12 mouse cellular contexts compared by ENCODE assay signal in the genomic region with DNA sequence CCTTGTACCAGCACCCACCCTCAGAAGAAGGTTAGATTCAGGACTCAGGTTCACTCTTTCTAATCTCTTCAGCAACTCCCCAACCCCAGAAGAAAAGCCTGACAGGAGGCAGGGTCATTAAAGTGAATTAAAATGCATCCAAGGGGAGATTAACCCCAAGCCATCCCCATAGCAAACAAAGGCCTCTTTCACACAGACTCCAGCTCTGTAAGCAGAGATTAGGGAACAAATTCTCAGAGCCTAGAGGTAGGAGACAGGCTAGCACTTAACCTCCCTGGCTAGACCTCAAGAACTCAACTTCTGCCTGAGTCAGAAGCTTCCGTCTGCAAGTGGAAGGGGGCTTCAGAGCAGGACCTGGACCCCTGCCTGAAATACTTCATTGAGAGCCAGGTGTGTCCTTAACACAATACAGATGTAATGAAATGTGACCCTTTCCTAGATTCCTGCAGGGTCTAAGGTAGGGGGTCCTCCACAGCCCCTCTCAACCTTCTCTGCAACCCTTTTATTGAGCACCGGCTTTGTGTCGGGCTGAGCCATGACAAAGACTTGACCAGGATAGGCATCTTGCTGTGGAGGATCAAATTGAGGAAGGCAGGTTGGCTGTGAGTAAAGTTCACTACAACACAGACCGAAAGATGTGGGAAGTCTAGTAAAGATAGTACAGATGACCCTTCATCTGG.
A peak's percentile ranks its signal among the peaks of the same experiment; 100 is the strongest.
DNase-seq lines count a peak whose midpoint lies in the region; ATAC-seq and TF ChIP-seq lines count a peak whose summit lies in the region.
"Had no signal": no experiment of that assay in that cellular context is flagged by ENCODE, and none has a peak within 500 bp of the region (broad histone marks: within the 10 kb centered on the region; RNA-seq: fewer than 3 reads in every experiment).

No protein-coding gene starts in this region.

- H3K4me1 ChIP-seq in embryonic facial prominence, embryonic 10.5 days: peaks cover 19% of the 10 kb centered on the region
- peaks cover 14% of the 10 kb centered on the region for H3K4me1 ChIP-seq in hindbrain, embryonic 12.5 days
- peaks cover 18% of the 10 kb centered on the region for H3K4me1 ChIP-seq in midbrain, embryonic 13.5 days (replicated peaks)
- H3K4me1 ChIP-seq in cerebellum, adult 2 months (ENCODE audit: control insufficient read depth, insufficient read depth, low read length): no peaks in the 10 kb centered on the region; the same call in 1 of the 2 replicates

- DNase-seq in embryo, embryonic 10.5 days (ENCODE audit: low spot score): peak; percentile 45
- DNase-seq in embryonic facial prominence, embryonic 10.5 days (ENCODE audit: low spot score): peak; percentile 16
- DNase-seq in left cerebral cortex, postnatal 36 days (ENCODE audit: low spot score in 2 of 2): no peak
- DNase-seq in cerebellum, adult 2 months: no peak
- DNase-seq in thymus, postnatal 36 days: no peak
- no peak for DNase-seq in left cerebral cortex, adult 2 months (ENCODE audit: extremely low spot score in 1 of 2, low spot score in 2 of 2)
- DNase-seq: adrenal gland, adult 2 months; cerebellum, adult 11-12 months; heart, adult 2 months; liver, postnatal 0 days had no signal

- intact Hi-C loops in left cerebral cortex, postnatal 36 days (cut with DNase I): no loop called here
- intact Hi-C loops in left cerebral cortex, adult 2 months (cut with DNase I): no loop called here

- H3K9me3 ChIP-seq in embryonic facial prominence, embryonic 10.5 days: no peaks in the 10 kb centered on the region
- no peaks in the 10 kb centered on the region for H3K9me3 ChIP-seq in hindbrain, embryonic 12.5 days (replicated peaks)
- no peaks in the 10 kb centered on the region for H3K9me3 ChIP-seq in midbrain, embryonic 13.5 days

- no peak overlapping the region for H3K4me2 ChIP-seq in hindbrain, embryonic 12.5 days (replicated peaks)
- H3K4me2 ChIP-seq in midbrain, embryonic 13.5 days (replicated peaks): no peak overlapping the region

- TF ChIP-seq CTCF in cerebellum, adult 2 months (IDR thresholded peaks at IDR 0.05; ENCODE audit: borderline replicate concordance, insufficient read depth, low read depth, low read length): no peak
- TF ChIP-seq CTCF in left cerebral cortex, adult 2 months (IDR thresholded peaks at IDR 0.05): no peak

- peak; percentile 58; the same call in 1 of the 2 replicates for ATAC-seq in hindbrain, embryonic 12.5 days (ENCODE audit: low FRiP score)
- ATAC-seq in midbrain, embryonic 13.5 days: peak; percentile 77
- ATAC-seq: liver, postnatal 0 days had no signal

- H3K27me3 ChIP-seq in embryonic facial prominence, embryonic 10.5 days (replicated peaks; ENCODE audit: low read depth, poor library complexity, severe bottlenecking): no peaks in the 10 kb centered on the region
- H3K27me3 ChIP-seq in hindbrain, embryonic 12.5 days: no peaks in the 10 kb centered on the region
- H3K27me3 ChIP-seq in midbrain, embryonic 13.5 days: no peaks in the 10 kb centered on the region
- H3K27me3 ChIP-seq in cerebellum, adult 2 months (ENCODE audit: control insufficient read depth, insufficient read depth, low read length): no peaks in the 10 kb centered on the region

- no peak overlapping the region for H3K9ac ChIP-seq in hindbrain, embryonic 12.5 days
- no peak overlapping the region for H3K9ac ChIP-seq in midbrain, embryonic 13.5 days (replicated peaks)
- H3K9ac ChIP-seq: liver, postnatal 0 days had no signal

- peak overlapping the region; percentile 83 for H3K27ac ChIP-seq in embryonic facial prominence, embryonic 10.5 days (replicated peaks)
- H3K27ac ChIP-seq in hindbrain, embryonic 12.5 days: peak overlapping the region; percentile 62
- peak overlapping the region; percentile 57 for H3K27ac ChIP-seq in midbrain, embryonic 13.5 days
- H3K27ac ChIP-seq in cerebellum, adult 2 months (ENCODE audit: insufficient read depth, low read length): no peak overlapping the region
- H3K27ac ChIP-seq in left cerebral cortex, adult 2 months: no peak overlapping the region
- H3K27ac ChIP-seq: heart, adult 2 months had no signal

- TF ChIP-seq POLR2A in cerebellum, adult 2 months (IDR thresholded peaks at IDR 0.05; ENCODE audit: borderline replicate concordance, insufficient read depth, low read length): no peak

- 43% methylated on average over 4 of the region's 4 CpGs for whole genome bisulfite sequencing in embryonic facial prominence, embryonic 10.5 days
- WGBS in hindbrain, embryonic 12.5 days: 54% methylated on average over 4 of the region's 4 CpGs
- WGBS in midbrain, embryonic 13.5 days: 35% methylated on average over 4 of the region's 4 CpGs
- WGBS in cerebellum, adult 2 months: 84% methylated on average over 4 of the region's 4 CpGs

- H3K36me3 ChIP-seq in embryonic facial prominence, embryonic 10.5 days (replicated peaks): no peaks in the 10 kb centered on the region
- H3K36me3 ChIP-seq in hindbrain, embryonic 12.5 days: no peaks in the 10 kb centered on the region
- H3K36me3 ChIP-seq in midbrain, embryonic 13.5 days: no peaks in the 10 kb centered on the region

- H3K4me3 ChIP-seq in embryonic facial prominence, embryonic 10.5 days: no peak overlapping the region
- no peak overlapping the region for H3K4me3 ChIP-seq in hindbrain, embryonic 12.5 days
- no peak overlapping the region for H3K4me3 ChIP-seq in midbrain, embryonic 13.5 days (replicated peaks)
- no peak overlapping the region for H3K4me3 ChIP-seq in cerebellum, adult 2 months (replicated peaks; ENCODE audit: insufficient read depth, low read depth, low read length)
- H3K4me3 ChIP-seq in left cerebral cortex, adult 2 months: no peak overlapping the region
- H3K4me3 ChIP-seq: heart, adult 2 months had no signal

Comparison
In these comparisons a context has a peak if more than half of its experiments do, and no peak if none do; other contexts are left out.
1. DNase-seq: peak in embryo, embryonic 10.5 days (single experiment) and embryonic facial prominence, embryonic 10.5 days (single experiment); none in left cerebral cortex, postnatal 36 days (0 of 2), cerebellum, adult 2 months (0 of 2), thymus, postnatal 36 days (0 of 2) and left cerebral cortex, adult 2 months (0 of 2).
2. H3K27ac ChIP-seq: peak in embryonic facial prominence, embryonic 10.5 days (single experiment), hindbrain, embryonic 12.5 days (single experiment) and midbrain, embryonic 13.5 days (single experiment); none in cerebellum, adult 2 months (single experiment) and left cerebral cortex, adult 2 months (single experiment).